Mouse (Mus musculus): ENCODE data around the gene Mrvi1. TPM values are rescaled to one million over a fixed set of nuclear protein-coding genes. Genes with fewer than 3 reads are reported as not detected.

The Mrvi1 gene
- polyA plus RNA-seq, 1 experiment from 2014 or later = 1.4 TPM

DNA sequence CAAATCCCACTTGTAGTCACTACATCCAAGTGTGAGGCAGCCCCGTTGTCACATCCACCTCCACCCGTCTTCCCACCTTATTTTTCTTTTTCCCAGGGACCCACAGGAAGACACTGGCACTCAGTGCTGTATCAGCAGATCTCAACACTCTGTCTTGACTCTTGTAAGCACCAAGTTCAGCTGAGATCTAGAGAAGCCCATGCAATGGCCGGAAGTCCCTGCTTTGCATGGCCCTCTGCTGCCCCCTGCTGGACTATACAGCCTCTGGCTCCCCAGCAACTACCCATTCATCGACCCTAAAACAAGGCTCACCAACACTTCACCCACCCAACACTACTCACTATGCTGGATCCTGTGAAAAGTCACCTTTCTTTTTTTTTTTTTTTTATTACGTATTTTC, 32.6 kb upstream of the Mrvi1 start:
- Histone ChIP-seq H3K27ac (replicated peaks; ENCODE audit: low read depth, low read length) (no peak overlapping the region), H3K9me3 (ENCODE audit: control insufficient read depth, low read length) (no peaks in the 10 kb centered on the region), H3K4me3 (ENCODE audit: low read depth, low read length) (no peak overlapping the region), H3K4me1 (ENCODE audit: control insufficient read depth, insufficient read depth, low read length) (no peaks in the 10 kb centered on the region), H3K36me3 (ENCODE audit: control insufficient read depth, insufficient read depth, low read length) (no peaks in the 10 kb centered on the region), H3K9ac (ENCODE audit: low read length) (no peak overlapping the region), H3K4me2 (ENCODE audit: low read depth, severe bottlenecking) (no peak overlapping the region), H3K27me3 (ENCODE audit: control insufficient read depth, insufficient read depth, low read length) (no peaks in the 10 kb centered on the region)
- DNase-seq (ENCODE audit: low spot score) = peak; percentile 95
- WGBS = 41% methylated on average over 5 of the region's 5 CpGs
- peak; percentile 83 for ATAC-seq (ENCODE audit: insufficient number of reproducible peaks, low FRiP score, low TSS enrichment, low read depth)

- H3K4me3 ChIP-seq (ENCODE audit: low read depth, low read length) = no peak overlapping the region
- no peaks in the 10 kb centered on the region for H3K9me3 ChIP-seq (ENCODE audit: control insufficient read depth, low read length)
- WGBS = 83% methylated on average over 7 of the region's 7 CpGs
- no peak overlapping the region for H3K9ac ChIP-seq (ENCODE audit: low read length)
- DNase-seq (ENCODE audit: low spot score) (no peak), ATAC-seq (ENCODE audit: insufficient number of reproducible peaks, low FRiP score, low TSS enrichment, low read depth) (no peak)
- no peaks in the 10 kb centered on the region for H3K27me3 ChIP-seq (ENCODE audit: control insufficient read depth, insufficient read depth, low read length)
- H3K36me3 ChIP-seq (ENCODE audit: control insufficient read depth, insufficient read depth, low read length) = no peaks in the 10 kb centered on the region
- no peak overlapping the region for H3K27ac ChIP-seq (replicated peaks; ENCODE audit: low read depth, low read length)
- H3K4me1 ChIP-seq (ENCODE audit: control insufficient read depth, insufficient read depth, low read length) = no peaks in the 10 kb centered on the region
- no peak overlapping the region for H3K4me2 ChIP-seq (ENCODE audit: low read depth, severe bottlenecking)
Observed at GRCm38 (mm10) chr7:111014039-111014605, 31.9 kb upstream of the Mrvi1 start.

- Histone ChIP-seq H3K4me2 (ENCODE audit: low read depth, severe bottlenecking) (no peak overlapping the region), H3K9ac (ENCODE audit: low read length) (no peak overlapping the region), H3K27ac (replicated peaks; ENCODE audit: low read depth, low read length) (no peak overlapping the region), H3K4me3 (ENCODE audit: low read depth, low read length) (no peak overlapping the region), H3K4me1 (ENCODE audit: control insufficient read depth, insufficient read depth, low read length) (no peaks in the 10 kb centered on the region), H3K9me3 (ENCODE audit: control insufficient read depth, low read length) (no peaks in the 10 kb centered on the region), H3K36me3 (ENCODE audit: control insufficient read depth, insufficient read depth, low read length) (no peaks in the 10 kb centered on the region), H3K27me3 (ENCODE audit: control insufficient read depth, insufficient read depth, low read length) (no peaks in the 10 kb centered on the region)
- WGBS = 82% methylated on average over 3 of the region's 3 CpGs
- ATAC-seq (ENCODE audit: insufficient number of reproducible peaks, low FRiP score, low TSS enrichment, low read depth) = no peak
- DNase-seq (ENCODE audit: low spot score) = no peak
Observed at GRCm38 (mm10) chr7:111004136-111004840, 22.0 kb upstream of the Mrvi1 start.

DNA sequence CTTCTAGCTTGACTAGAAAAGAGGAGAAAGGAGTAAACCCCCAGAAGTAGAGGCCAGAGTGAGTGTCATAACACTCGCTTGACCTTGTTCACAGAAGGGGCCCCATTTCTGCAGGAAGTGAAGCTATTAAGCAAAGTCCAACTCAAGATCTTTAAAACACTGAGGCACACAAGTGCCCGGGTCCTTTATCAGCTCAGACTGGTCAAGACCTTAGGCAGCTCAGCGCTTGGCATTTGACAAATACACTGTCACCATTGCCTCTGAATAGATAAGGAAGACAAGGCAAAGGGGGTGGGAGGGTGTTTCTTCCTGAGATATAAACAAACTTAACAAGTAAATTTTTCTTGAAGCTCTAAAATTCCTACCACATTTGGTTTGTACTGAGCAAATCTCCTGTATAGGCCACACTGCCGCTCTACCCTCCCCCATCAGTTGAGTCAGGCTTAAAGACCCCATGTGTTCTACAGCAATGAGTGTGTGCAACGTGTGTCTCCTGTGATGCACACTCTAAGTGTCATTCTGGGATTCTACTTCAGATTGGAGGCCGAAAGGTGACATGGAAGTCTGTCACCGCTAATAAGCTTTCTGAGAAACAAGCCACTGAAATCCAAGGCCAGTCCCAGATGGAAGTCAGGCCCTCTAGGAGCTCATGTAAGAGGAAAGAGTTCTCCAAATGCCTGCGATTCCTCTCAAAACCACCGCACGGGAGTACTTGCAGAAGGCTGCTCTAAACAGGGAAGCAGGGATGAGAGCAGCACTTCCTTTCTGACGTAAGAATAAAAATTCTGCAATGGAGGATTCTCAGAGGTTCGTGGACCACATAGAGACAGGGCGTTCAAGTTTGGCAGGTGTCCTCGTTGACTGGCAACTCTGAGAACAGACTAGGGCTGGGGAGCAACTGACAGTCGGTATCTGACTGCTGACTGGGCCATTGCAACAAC, 16.9 kb upstream of the Mrvi1 start:
- DNase-seq (ENCODE audit: low spot score) (no peak), ATAC-seq (ENCODE audit: insufficient number of reproducible peaks, low FRiP score, low TSS enrichment, low read depth) (no peak)
- Histone ChIP-seq H3K9me3 (ENCODE audit: control insufficient read depth, low read length) (no peaks in the 10 kb centered on the region), H3K27ac (replicated peaks; ENCODE audit: low read depth, low read length) (no peak overlapping the region), H3K4me1 (ENCODE audit: control insufficient read depth, insufficient read depth, low read length) (no peaks in the 10 kb centered on the region), H3K36me3 (ENCODE audit: control insufficient read depth, insufficient read depth, low read length) (no peaks in the 10 kb centered on the region), H3K9ac (ENCODE audit: low read length) (no peak overlapping the region), H3K27me3 (ENCODE audit: control insufficient read depth, insufficient read depth, low read length) (no peaks in the 10 kb centered on the region), H3K4me3 (ENCODE audit: low read depth, low read length) (no peak overlapping the region), H3K4me2 (ENCODE audit: low read depth, severe bottlenecking) (no peak overlapping the region)
- 84% methylated on average over 15 of the region's 15 CpGs for WGBS

GRCm38 (mm10) chr7:110991221-110991494, 8.9 kb upstream of the Mrvi1 start:
- ATAC-seq (ENCODE audit: insufficient number of reproducible peaks, low FRiP score, low TSS enrichment, low read depth) (no peak), DNase-seq (ENCODE audit: low spot score) (no peak)
- H3K36me3 ChIP-seq (ENCODE audit: control insufficient read depth, insufficient read depth, low read length) = no peaks in the 10 kb centered on the region
- H3K4me3 ChIP-seq (ENCODE audit: low read depth, low read length) = no peak overlapping the region
- no peaks in the 10 kb centered on the region for H3K9me3 ChIP-seq (ENCODE audit: control insufficient read depth, low read length)
- no peaks in the 10 kb centered on the region for H3K27me3 ChIP-seq (ENCODE audit: control insufficient read depth, insufficient read depth, low read length)
- H3K4me2 ChIP-seq (ENCODE audit: low read depth, severe bottlenecking) = no peak overlapping the region
- H3K9ac ChIP-seq (ENCODE audit: low read length) = no peak overlapping the region
- H3K4me1 ChIP-seq (ENCODE audit: control insufficient read depth, insufficient read depth, low read length) = 0 out of 2 replicates have a peak, but pooled peaks cover 2% of the 10 kb centered on the region
- WGBS = 28% methylated on average over 4 of the region's 4 CpGs
- H3K27ac ChIP-seq (replicated peaks; ENCODE audit: low read depth, low read length) = no peak overlapping the region

- no peak for ATAC-seq (ENCODE audit: insufficient number of reproducible peaks, low FRiP score, low TSS enrichment, low read depth)
Observed at GRCm38 (mm10) chr7:110990356-110991220, 8.3 kb upstream of the Mrvi1 start.

GRCm38 (mm10) chr7:110989286-110989879, 7.1 kb upstream of the Mrvi1 start:
- H3K4me1 ChIP-seq (ENCODE audit: control insufficient read depth, insufficient read depth, low read length) = 0 out of 2 replicates have a peak, but pooled peaks cover 2% of the 10 kb centered on the region
- WGBS = 36% methylated on average over 5 of the region's 5 CpGs
- no peaks in the 10 kb centered on the region for H3K27me3 ChIP-seq (ENCODE audit: control insufficient read depth, insufficient read depth, low read length)
- ATAC-seq (ENCODE audit: insufficient number of reproducible peaks, low FRiP score, low TSS enrichment, low read depth) (no peak), DNase-seq (ENCODE audit: low spot score) (no peak)
- H3K36me3 ChIP-seq (ENCODE audit: control insufficient read depth, insufficient read depth, low read length) = no peaks in the 10 kb centered on the region
- no peak overlapping the region for H3K4me2 ChIP-seq (ENCODE audit: low read depth, severe bottlenecking)
- no peak overlapping the region for H3K4me3 ChIP-seq (ENCODE audit: low read depth, low read length)
- no peak overlapping the region for H3K9ac ChIP-seq (ENCODE audit: low read length)
- H3K27ac ChIP-seq (replicated peaks; ENCODE audit: low read depth, low read length) = no peak overlapping the region
- H3K9me3 ChIP-seq (ENCODE audit: control insufficient read depth, low read length) = no peaks in the 10 kb centered on the region

More at GRCm38 (mm10) chr7:110990356-110991220, 8.3 kb upstream of the Mrvi1 start:
- no peak overlapping the region for H3K9ac ChIP-seq (ENCODE audit: low read length)
- H3K36me3 ChIP-seq (ENCODE audit: control insufficient read depth, insufficient read depth, low read length) = no peaks in the 10 kb centered on the region
- H3K27ac ChIP-seq (replicated peaks; ENCODE audit: low read depth, low read length) = no peak overlapping the region
- WGBS = 63% methylated on average over 5 of the region's 5 CpGs
- H3K4me1 ChIP-seq (ENCODE audit: control insufficient read depth, insufficient read depth, low read length) = 0 out of 2 replicates have a peak, but pooled peaks cover 2% of the 10 kb centered on the region
- no peaks in the 10 kb centered on the region for H3K27me3 ChIP-seq (ENCODE audit: control insufficient read depth, insufficient read depth, low read length)
- no peaks in the 10 kb centered on the region for H3K9me3 ChIP-seq (ENCODE audit: control insufficient read depth, low read length)
- DNase-seq (ENCODE audit: low spot score) = no peak
- no peak overlapping the region for H3K4me2 ChIP-seq (ENCODE audit: low read depth, severe bottlenecking)
- no peak overlapping the region for H3K4me3 ChIP-seq (ENCODE audit: low read depth, low read length)

Data from limb, embryonic 11.5 days (tissue).